Mouse (Mus musculus) c-Kit-positive CD71-positive TER-119-negative erythroid progenitor cells, embryonic 14.5 days (primary cell): Measurements from ENCODE around the gene Diaph3.
"Not testable (repeated sequence)": the region's sequence is repeated elsewhere in the genome, so short reads cannot be mapped to it uniquely, and the experiment has no call there.

ENCODE experiments used
- DNase-seq: peaks from one replicate; pipeline ENCODE4 v3.0.0-alpha.2; 2013; ENCODE audit warnings: low read depth

Diaph3 gene

GRCm38 (mm10) chr14:87140963-87141486 is at the start of gene Diaph3:
Gene Diaph3, minus strand, starts transcription at chr14:87141235.
- peak; percentile 97 for DNase-seq

- DNase-seq = no peak
These were observed 49.6 kb upstream of the Diaph3 start for GRCm38 (mm10) chr14:87190685-87191084.

- no peak for DNase-seq
These were observed 30.5 kb upstream of the Diaph3 start for GRCm38 (mm10) chr14:87171577-87171976.

GRCm38 (mm10) chr14:87169151-87169550 is 28.1 kb upstream of the Diaph3 start:
- DNase-seq = no peak

- DNase-seq = no peak
These were observed 14.7 kb upstream of the Diaph3 start for GRCm38 (mm10) chr14:87155621-87156238.

GRCm38 (mm10) chr14:87149684-87150083 is 8.6 kb upstream of the Diaph3 start:
- peak; percentile 20 for DNase-seq

- DNase-seq = no peak
These were observed 5.7 kb upstream of the Diaph3 start for GRCm38 (mm10) chr14:87146704-87147103.

GRCm38 (mm10) chr14:87145351-87145750 is 4.3 kb upstream of the Diaph3 start:
- DNase-seq = no peak

GRCm38 (mm10) chr14:87141777-87142176 is 742 bp upstream of the Diaph3 start:
- DNase-seq = no peak

GRCm38 (mm10) chr14:87140327-87140962 is 590 bp downstream of the Diaph3 start:
- peak; percentile 51 for DNase-seq

- no peak for DNase-seq
These were observed 14.9 kb downstream of the Diaph3 start for GRCm38 (mm10) chr14:87126076-87126639.

GRCm38 (mm10) chr14:87125492-87125891 is 15.5 kb downstream of the Diaph3 start:
- no peak for DNase-seq

- DNase-seq = no peak
These were observed 17.9 kb downstream of the Diaph3 start for GRCm38 (mm10) chr14:87123091-87123490.

- DNase-seq = no peak
These were observed 19.2 kb downstream of the Diaph3 start for GRCm38 (mm10) chr14:87121868-87122267.

GRCm38 (mm10) chr14:87110634-87111033 is 30.4 kb downstream of the Diaph3 start:
- no peak for DNase-seq

- DNase-seq = no peak
These were observed 41.5 kb downstream of the Diaph3 start for GRCm38 (mm10) chr14:87099380-87100088.

GRCm38 (mm10) chr14:87098093-87098492 is 42.9 kb downstream of the Diaph3 start:
- peak; percentile 19 for DNase-seq

GRCm38 (mm10) chr14:87091522-87091921 is 49.5 kb downstream of the Diaph3 start:
- DNase-seq = no peak

GRCm38 (mm10) chr14:87091108-87091507 is 49.9 kb downstream of the Diaph3 start:
- no peak for DNase-seq

- DNase-seq = no peak
These were observed 52.1 kb downstream of the Diaph3 start for GRCm38 (mm10) chr14:87088928-87089327.

- no peak for DNase-seq
These were observed 52.6 kb downstream of the Diaph3 start for GRCm38 (mm10) chr14:87088456-87088855.

- DNase-seq = no peak
These were observed 53.0 kb downstream of the Diaph3 start for GRCm38 (mm10) chr14:87087996-87088395.

- DNase-seq = not testable (repeated sequence)
These were observed 56.1 kb downstream of the Diaph3 start for GRCm38 (mm10) chr14:87084906-87085305.
